Comparison of ENCODE assay signal across 25 mouse cellular contexts in the genomic region with DNA sequence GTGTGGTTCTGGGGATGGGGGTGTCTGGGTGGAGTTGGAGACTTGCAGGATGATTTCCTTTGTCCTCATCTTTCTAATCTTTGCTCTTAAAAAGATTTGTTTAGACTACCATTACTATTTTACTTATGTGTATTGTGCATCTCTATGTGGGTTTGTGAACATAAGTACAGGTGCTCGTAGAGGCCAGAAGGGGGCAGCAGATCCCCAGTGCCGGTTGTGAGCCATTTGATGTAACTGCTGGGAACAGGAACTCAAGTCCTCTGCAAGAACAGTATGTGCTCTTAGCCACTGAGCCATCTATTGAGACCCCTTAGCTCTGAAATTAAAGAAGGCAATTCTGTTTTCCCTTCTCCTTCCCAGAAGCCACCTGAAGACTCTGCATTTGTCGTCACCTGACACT.
A peak's percentile ranks its signal among the peaks of the same experiment; 100 is the strongest.
DNase-seq lines count a peak whose midpoint lies in the region; ATAC-seq and TF ChIP-seq lines count a peak whose summit lies in the region.
"Had no signal": no experiment of that assay in that cellular context is flagged by ENCODE, and none has a peak within 500 bp of the region (broad histone marks: within the 10 kb centered on the region; RNA-seq: fewer than 3 reads in every experiment).

No protein-coding gene starts in this region.

- H3K9ac ChIP-seq in midbrain, embryonic 11.5 days (ENCODE audit: low read length), result no peak overlapping the region
- H3K9ac ChIP-seq: embryonic facial prominence, embryonic 13.5 days; limb, embryonic 13.5 days had no signal

- TF ChIP-seq CTCF in kidney, adult 2 months (conservative IDR thresholded peaks at IDR 0.05; ENCODE audit: insufficient read depth, insufficient read length, low read depth, low read length), result 0 out of 2 replicates have a peak, but pooled peaks have one; percentile 3
- TF ChIP-seq CTCF in E14TG2a.4 (conservative IDR thresholded peaks at IDR 0.05; ENCODE audit: low read length), result peak; percentile 65

- WGBS in kidney, adult 2 months, result 92% methylated on average over 3 of the region's 3 CpGs
- 90% methylated on average over 3 of the region's 3 CpGs for WGBS in midbrain, embryonic 11.5 days

- H3K9me3 ChIP-seq in E14TG2a.4 (ENCODE audit: low read length), result 0 out of 2 replicates have a peak, but pooled peaks cover 5% of the 10 kb centered on the region
- H3K9me3 ChIP-seq in midbrain, embryonic 11.5 days (ENCODE audit: control insufficient read depth, low read length), result no peaks in the 10 kb centered on the region
- H3K9me3 ChIP-seq: embryonic facial prominence, embryonic 13.5 days had no signal

- no peak for TF ChIP-seq POLR2A in kidney, adult 2 months (IDR thresholded peaks at IDR 0.05; ENCODE audit: low read depth, low read length)

- no peak overlapping the region for H3K4me3 ChIP-seq in kidney, adult 2 months (ENCODE audit: insufficient read depth, low read depth, low read length)
- no peak overlapping the region for H3K4me3 ChIP-seq in E14TG2a.4 (replicated peaks; ENCODE audit: low read length)
- no peak overlapping the region for H3K4me3 ChIP-seq in midbrain, embryonic 11.5 days (ENCODE audit: low read depth, low read length)
- H3K4me3 ChIP-seq: embryonic facial prominence, embryonic 13.5 days; limb, embryonic 13.5 days; myocyte had no signal

- no peak for DNase-seq in kidney, adult 2 months
- no peak for DNase-seq in kidney, postnatal 36 days
- DNase-seq in 416B (ENCODE audit: low read depth) (peak; percentile 24), R1 (ENCODE audit: low read depth, low spot score) (peak; percentile 69)
- DNase-seq in midbrain, embryonic 11.5 days (ENCODE audit: low spot score, missing footprints), result no peak
- no peak for DNase-seq in thymus, postnatal 4 days
- DNase-seq in spleen, postnatal 10 days (ENCODE audit: low spot score in 2 of 2), result no peak
- DNase-seq: adrenal gland, postnatal 14 days; cerebellum, adult 11-12 months; cerebellum, postnatal 14 days; heart, adult 18-20 months; heart, postnatal 36 days; kidney, adult 8-10 months; kidney, postnatal 25 days; layer of hippocampus, adult 9-11 months; lung, postnatal 14 days; midbrain, embryonic 14.5 days; right cerebral cortex, postnatal 14 days; thymus, postnatal 25 days had no signal

- no peaks in the 10 kb centered on the region for H3K36me3 ChIP-seq in kidney, adult 2 months (ENCODE audit: control insufficient read depth, insufficient read depth, low read length)
- no peaks in the 10 kb centered on the region for H3K36me3 ChIP-seq in E14TG2a.4 (ENCODE audit: insufficient read depth, low read length)
- H3K36me3 ChIP-seq in midbrain, embryonic 11.5 days (ENCODE audit: control insufficient read depth, insufficient read depth, low read length), result no peaks in the 10 kb centered on the region
- H3K36me3 ChIP-seq: embryonic facial prominence, embryonic 13.5 days; limb, embryonic 13.5 days had no signal

- H3K4me2 ChIP-seq in midbrain, embryonic 11.5 days, result no peak overlapping the region
- H3K4me2 ChIP-seq: embryonic facial prominence, embryonic 13.5 days; limb, embryonic 13.5 days had no signal

- H3K27ac ChIP-seq in kidney, adult 2 months (ENCODE audit: insufficient read depth, low read depth, low read length), result no peak overlapping the region
- H3K27ac ChIP-seq in midbrain, embryonic 11.5 days (ENCODE audit: low read depth, low read length), result no peak overlapping the region
- H3K27ac ChIP-seq: embryonic facial prominence, embryonic 13.5 days; limb, embryonic 13.5 days had no signal

- H3K27me3 ChIP-seq in kidney, adult 2 months (replicated peaks; ENCODE audit: control insufficient read depth, insufficient read depth, low read length), result no peaks in the 10 kb centered on the region
- H3K27me3 ChIP-seq in E14TG2a.4 (ENCODE audit: insufficient read depth, low read length), result 0 out of 2 replicates have a peak, but pooled peaks cover 3% of the 10 kb centered on the region
- H3K27me3 ChIP-seq in midbrain, embryonic 11.5 days (ENCODE audit: control insufficient read depth, insufficient read depth, low read length), result no peaks in the 10 kb centered on the region
- H3K27me3 ChIP-seq: embryonic facial prominence, embryonic 13.5 days; limb, embryonic 13.5 days had no signal

- no peak for ATAC-seq in midbrain, embryonic 11.5 days (ENCODE audit: low FRiP score)
- ATAC-seq: forebrain, embryonic 16.5 days; hindbrain, embryonic 16.5 days had no signal

- H3K4me1 ChIP-seq in kidney, adult 2 months (ENCODE audit: control insufficient read depth, insufficient read depth, low read length), result no peaks in the 10 kb centered on the region
- H3K4me1 ChIP-seq in E14TG2a.4 (replicated peaks; ENCODE audit: low read depth, low read length), result no peaks in the 10 kb centered on the region; the same call in 1 of the 2 replicates
- H3K4me1 ChIP-seq in midbrain, embryonic 11.5 days (ENCODE audit: control insufficient read depth, insufficient read depth, low read length), result no peaks in the 10 kb centered on the region
- H3K4me1 ChIP-seq: embryonic facial prominence, embryonic 13.5 days; limb, embryonic 13.5 days had no signal

Comparison
In these comparisons a context has a peak if more than half of its experiments do, and no peak if none do; other contexts are left out.
1. DNase-seq: peak in 416B (single experiment) and R1 (single experiment); none in kidney, adult 2 months (single experiment), kidney, postnatal 36 days (0 of 2), midbrain, embryonic 11.5 days (single experiment), thymus, postnatal 4 days (single experiment) and spleen, postnatal 10 days (0 of 2).